Mouse (Mus musculus) duodenum, adult 2 months (tissue): ENCODE measurements around the gene Sowahd. TPM values are rescaled to one million over a fixed set of nuclear protein-coding genes. Genes with fewer than 3 reads are reported as not detected.

Source experiments
- polyA plus RNA-seq: library from polyadenylated mRNA; depleted of rRNA; stranded (reverse); fragments of >200 nt; gene quantifications from 2 replicates; pipeline ENCODE4 v1.2.3, GENCODE M21; 2012; ENCODE audit warnings: low replicate concordance; rRNA removed

The Sowahd gene
- 0.36 TPM in 1 of 2 replicates, not detected in the other for polyA plus RNA-seq

DNA sequence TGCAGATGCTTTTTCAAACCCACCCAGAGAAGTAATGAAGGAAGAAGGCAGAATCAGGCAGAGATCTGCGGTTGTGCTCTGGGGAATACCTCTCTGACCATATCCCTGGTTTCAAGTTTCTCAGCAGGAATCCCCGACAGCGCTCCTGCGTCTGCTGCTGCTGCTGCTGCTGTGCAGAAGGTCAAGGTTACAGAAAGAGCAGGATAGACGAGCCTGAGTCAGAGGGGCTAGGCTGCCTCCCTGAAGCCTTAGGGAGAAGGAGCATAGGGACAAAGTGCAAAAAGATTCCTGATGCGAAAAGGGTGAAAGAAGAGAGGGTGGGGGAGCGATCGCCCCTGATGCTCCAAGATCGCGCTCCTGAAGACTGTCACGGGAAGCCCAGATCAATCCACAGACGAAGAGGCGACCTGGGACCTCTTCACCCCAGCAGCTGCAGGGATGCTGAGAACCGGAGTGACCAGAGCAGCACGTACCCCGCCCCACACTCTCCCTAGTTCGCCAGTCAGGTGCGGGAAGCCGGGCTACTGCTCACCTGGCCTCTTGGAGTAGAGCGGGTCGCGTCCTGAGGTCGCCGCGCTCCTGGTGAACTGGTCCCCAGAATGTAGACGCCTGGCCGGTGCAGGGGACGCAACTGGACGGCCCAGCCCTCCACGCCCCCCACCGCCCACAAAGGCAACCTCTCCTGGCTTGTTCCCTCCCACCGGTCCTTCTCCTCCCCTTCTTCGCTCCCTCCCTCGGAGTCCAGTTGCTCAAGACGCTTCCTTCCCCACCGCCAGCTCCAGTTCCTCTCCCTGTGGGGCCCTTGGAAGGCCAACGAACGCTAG lies at the start of gene Sowahd:
Sowahd (plus strand) TSS at position 780 of the 824 bp plus-strand sequence.

DNA sequence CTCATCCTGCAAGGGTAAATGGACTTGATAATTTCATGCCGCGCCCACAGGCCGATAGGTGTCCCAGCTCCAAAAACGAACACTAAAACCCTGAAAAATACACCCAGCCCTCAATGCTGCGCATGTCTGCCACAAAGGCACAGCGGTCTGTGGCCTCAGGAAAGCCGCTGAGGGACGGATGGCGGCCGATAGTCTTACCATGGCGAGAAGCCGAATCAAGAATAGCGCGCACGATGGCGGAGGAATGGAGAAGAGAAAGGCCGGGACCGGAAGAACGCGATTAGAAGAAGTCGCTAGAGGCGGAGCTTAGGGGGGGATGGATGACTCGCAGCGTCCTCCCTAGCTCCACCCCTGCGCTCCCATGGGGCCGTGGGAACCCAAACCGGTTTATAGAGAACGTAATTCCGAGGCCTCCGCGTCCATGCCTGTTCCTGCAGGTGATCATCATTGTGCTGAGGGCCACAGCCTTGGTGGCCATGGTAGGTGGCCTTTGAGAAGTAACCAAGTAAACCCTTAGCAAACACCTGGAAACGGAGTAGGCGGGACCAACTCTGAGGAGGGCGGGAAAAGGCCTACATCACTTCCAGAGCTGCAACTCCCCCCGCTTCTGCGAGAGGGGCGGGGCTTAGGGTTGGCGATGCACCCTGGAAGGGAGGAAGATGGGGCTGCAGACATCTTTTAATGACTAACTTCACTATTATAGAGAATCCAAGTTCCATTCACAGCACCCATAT lies 36.4 kb downstream of the Sowahd start, which contains the start of gene Rpl39:
Rpl39 (minus strand) TSS at position 476 of the 734 bp plus-strand sequence.

Other genes with a start within 250 kb of the Sowahd start
- 24.0 and 43.6 TPM in 2 replicates for gene Ube2a, start 174.9 kb upstream of the Sowahd start, polyA plus RNA-seq
- 3.5 and 4.5 TPM in 2 replicates for gene C330007P06Rik, start 174.7 kb upstream of the Sowahd start, polyA plus RNA-seq
- gene Nkrf, start 145.9 kb upstream of the Sowahd start, polyA plus RNA-seq = 0.04 and 0.07 TPM in 2 replicates
- 0.91 and 2.8 TPM in 2 replicates for gene Sept6, start 57.1 kb upstream of the Sowahd start, polyA plus RNA-seq
- 4.4 and 5.6 TPM in 2 replicates for gene Rpl39, start 36.6 kb downstream of the Sowahd start, polyA plus RNA-seq
- 0.21 and 0.32 TPM in 2 replicates for gene Upf3b, start 61.5 kb downstream of the Sowahd start, polyA plus RNA-seq
- gene Nkap, start 78.0 kb downstream of the Sowahd start, polyA plus RNA-seq = 0.83 and 1.0 TPM in 2 replicates
- 0.06 TPM in 1 of 2 replicates, not detected in the other for gene Akap14, start 120.0 kb downstream of the Sowahd start, polyA plus RNA-seq
- gene Ndufa1, start 142.3 kb downstream of the Sowahd start, polyA plus RNA-seq = 71.2 and 175 TPM in 2 replicates
- gene Rnf113a1, start 142.4 kb downstream of the Sowahd start, polyA plus RNA-seq = 0.85 and 1.2 TPM in 2 replicates
- not detected in 2 replicates for gene Gm9, start 162.2 kb downstream of the Sowahd start, polyA plus RNA-seq
- not detected in 2 replicates for gene Rhox1, start 173.4 kb downstream of the Sowahd start, polyA plus RNA-seq
- gene Rhox2a, start 196.1 kb downstream of the Sowahd start, polyA plus RNA-seq = not detected in 2 replicates
- gene Rhox3a, start 201.1 kb downstream of the Sowahd start, polyA plus RNA-seq = not detected in 2 replicates
- gene Rhox4a, start 216.5 kb downstream of the Sowahd start, polyA plus RNA-seq = not detected in 2 replicates